Mouse (Mus musculus) limb, embryonic 10.5 days (tissue): ENCODE results near the gene Nfix. TPM values are rescaled to one million over a fixed set of nuclear protein-coding genes. Genes with fewer than 3 reads are reported as not detected.

Experiments
- DNase-seq: peaks from one replicate; pipeline ENCODE4 v3.0.0-alpha.2; 2017; ENCODE audit warnings: low spot score
- H3K27ac ChIP-seq: fragments of 300-500 bp; sonication (generic); 2 replicates; pipeline ENCODE4 v1.5.1; 2016; ENCODE audit warnings: mild to moderate bottlenecking
- H3K27me3 ChIP-seq: fragments of 300-500 bp; sonication (generic); 2 replicates; pipeline ENCODE4 v1.6.1; 2016; ENCODE audit warnings: low read depth, mild to moderate bottlenecking; ENCODE audit not compliant: poor library complexity, severe bottlenecking
- H3K36me3 ChIP-seq: fragments of 300-500 bp; sonication (generic); 2 replicates; pipeline ENCODE4 v1.6.1; 2016; ENCODE audit warnings: mild to moderate bottlenecking, moderate library complexity
- H3K4me1 ChIP-seq: fragments of 300-500 bp; sonication (generic); 2 replicates; pipeline ENCODE4 v1.6.1; 2016
- H3K4me3 ChIP-seq: fragments of 300-500 bp; sonication (generic); 2 replicates; pipeline ENCODE4 v1.5.1; 2016; ENCODE audit warnings: mild to moderate bottlenecking, moderate library complexity
- H3K9me3 ChIP-seq: fragments of 300-500 bp; sonication (generic); replicated peaks from 2 replicates; pipeline ENCODE4 v1.6.1; 2016; ENCODE audit warnings: mild to moderate bottlenecking
- WGBS: fragments of 180-500 bp; shearing (Covaris S2); methylation state at CpG from one replicate; pipeline ENCODE4 v1.1.7; 2016; 5-methylcytosine and 5-hydroxymethylcytosine counted together
- polyA plus RNA-seq: library from polyadenylated mRNA; unstranded; fragments of >200 nt; fragmentation: Nextera tagmentation; extraction: Ambion mirVana; gene quantifications from 2 replicates; pipeline ENCODE4 v1.2.1, GENCODE M21; 2016

Gene Nfix
- polyA plus RNA-seq, 1 experiment from 2014 or later, result 2.1 TPM

DNA sequence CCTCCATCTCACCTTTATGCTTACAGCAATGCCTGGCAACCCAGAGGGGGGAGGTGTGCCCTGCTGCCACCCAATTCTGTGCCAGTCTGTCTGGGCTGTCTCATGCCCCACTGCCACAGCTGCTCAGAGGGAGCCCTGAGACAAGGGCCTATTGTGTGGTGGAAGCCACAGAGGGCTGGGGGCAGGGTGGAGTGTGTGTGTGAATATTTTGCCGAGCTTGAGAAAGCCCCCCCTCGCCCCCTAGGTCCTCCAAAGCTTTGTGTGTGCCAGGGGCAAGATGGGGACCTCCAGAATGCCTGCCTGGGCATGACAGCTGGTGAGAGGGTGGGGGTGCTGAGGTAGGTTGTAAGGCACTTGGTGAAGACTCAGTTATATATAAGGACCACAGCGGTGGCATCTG is 71.7 kb downstream of the Nfix start:
- DNase-seq, result no peak
- peaks cover 12% of the 10 kb centered on the region; the same call in 1 of the 2 replicates for H3K36me3 ChIP-seq
- H3K27me3 ChIP-seq, result peaks cover 92% of the 10 kb centered on the region
- 86% methylated on average over 3 of the region's 3 CpGs for WGBS
- H3K4me1 ChIP-seq, result peaks cover 69% of the 10 kb centered on the region
- peak overlapping the region; percentile 47; the same call in 1 of the 2 replicates for H3K27ac ChIP-seq
- no peak overlapping the region for H3K4me3 ChIP-seq
- no peaks in the 10 kb centered on the region for H3K9me3 ChIP-seq

GRCm38 (mm10) chr8:84725941-84726259 is 74.2 kb downstream of the Nfix start:
- Histone ChIP-seq H3K36me3 (peaks cover 15% of the 10 kb centered on the region; the same call in 1 of the 2 replicates), H3K27ac (peak overlapping the region; percentile 97), H3K4me1 (peaks cover 77% of the 10 kb centered on the region), H3K27me3 (peaks cover 88% of the 10 kb centered on the region), H3K9me3 (no peaks in the 10 kb centered on the region), H3K4me3 (0 out of 2 replicates have a peak overlapping the region, but pooled peaks have one; percentile 42)
- WGBS, result 21% methylated on average over 3 of the region's 3 CpGs
- no peak for DNase-seq

GRCm38 (mm10) chr8:84725246-84725940 is 74.8 kb downstream of the Nfix start:
- Histone ChIP-seq H3K36me3 (peaks cover 15% of the 10 kb centered on the region; the same call in 1 of the 2 replicates), H3K27ac (peak overlapping the region; percentile 97), H3K4me3 (peak overlapping the region; percentile 42; the same call in 1 of the 2 replicates), H3K9me3 (no peaks in the 10 kb centered on the region), H3K27me3 (peaks cover 88% of the 10 kb centered on the region), H3K4me1 (peaks cover 77% of the 10 kb centered on the region)
- no peak for DNase-seq
- 59% methylated on average over 10 of the region's 10 CpGs for WGBS

GRCm38 (mm10) chr8:84724683-84725082 is 75.5 kb downstream of the Nfix start:
- Histone ChIP-seq H3K36me3 (peaks cover 15% of the 10 kb centered on the region; the same call in 1 of the 2 replicates), H3K4me3 (peak overlapping the region; percentile 42), H3K4me1 (peaks cover 79% of the 10 kb centered on the region), H3K27ac (peak overlapping the region; percentile 97), H3K27me3 (peaks cover 88% of the 10 kb centered on the region), H3K9me3 (no peaks in the 10 kb centered on the region)
- no peak for DNase-seq
- WGBS, result 48% methylated on average over 9 of the region's 9 CpGs

DNA sequence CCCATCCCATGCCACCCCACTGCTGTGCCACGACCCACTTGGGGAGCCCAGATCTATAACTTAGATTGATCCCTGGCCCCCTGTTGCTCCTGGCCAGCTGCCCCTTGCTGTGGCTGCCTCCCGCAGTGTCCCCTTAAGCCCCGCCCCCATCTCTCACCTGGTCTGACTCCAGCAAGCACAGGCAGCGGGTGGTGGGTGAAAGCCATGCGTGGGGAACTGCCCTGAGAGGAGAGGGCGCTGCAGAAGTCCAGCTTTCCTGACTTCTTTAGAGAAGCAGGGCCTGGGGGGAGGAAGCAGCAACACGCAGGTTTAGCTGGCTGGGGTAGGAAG is 76.6 kb downstream of the Nfix start:
- Histone ChIP-seq H3K9me3 (no peaks in the 10 kb centered on the region), H3K4me1 (peaks cover 88% of the 10 kb centered on the region), H3K36me3 (peaks cover 15% of the 10 kb centered on the region; the same call in 1 of the 2 replicates), H3K27ac (peak overlapping the region; percentile 97), H3K4me3 (peak overlapping the region; percentile 42), H3K27me3 (peaks cover 90% of the 10 kb centered on the region)
- WGBS, result 18% methylated on average over 7 of the region's 7 CpGs
- DNase-seq, result peak; percentile 69

- 17% methylated on average over 10 of the region's 10 CpGs for WGBS
- peaks cover 15% of the 10 kb centered on the region; the same call in 1 of the 2 replicates for H3K36me3 ChIP-seq
- no peaks in the 10 kb centered on the region for H3K9me3 ChIP-seq
- peaks cover 90% of the 10 kb centered on the region for H3K27me3 ChIP-seq
- peaks cover 85% of the 10 kb centered on the region for H3K4me1 ChIP-seq
- H3K27ac ChIP-seq, result peak within 1 kb of the TSS; percentile 97
- peak within 1 kb of the TSS; percentile 42 for H3K4me3 ChIP-seq
- peak; percentile 83 for DNase-seq
These were observed 77.1 kb downstream of the Nfix start, which contains the start of gene G430095P16Rik for GRCm38 (mm10) chr8:84722850-84723570. Gene G430095P16Rik, plus strand, starts transcription at chr8:84723007.

DNA sequence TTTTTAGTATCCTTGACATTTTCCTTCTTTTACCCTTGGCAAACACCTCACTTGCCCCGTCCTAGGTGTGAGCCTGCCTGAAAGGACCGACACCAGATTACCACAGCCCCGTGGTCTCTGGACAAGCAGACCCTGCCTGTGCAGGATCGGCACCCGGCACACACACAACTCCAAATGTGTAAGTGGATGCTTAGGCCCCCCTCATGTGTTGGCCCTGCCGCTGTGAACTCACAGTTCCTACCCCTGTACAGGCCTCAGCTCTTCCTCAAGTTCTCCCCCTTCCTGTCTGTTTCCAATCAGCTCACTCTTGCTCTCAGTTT is 77.7 kb downstream of the Nfix start:
- H3K27me3 ChIP-seq, result peaks cover 90% of the 10 kb centered on the region
- H3K4me3 ChIP-seq, result peak overlapping the region; percentile 42
- WGBS, result 47% methylated on average over 6 of the region's 6 CpGs
- DNase-seq, result no peak
- peaks cover 15% of the 10 kb centered on the region; the same call in 1 of the 2 replicates for H3K36me3 ChIP-seq
- H3K27ac ChIP-seq, result peak overlapping the region; percentile 97
- peaks cover 85% of the 10 kb centered on the region for H3K4me1 ChIP-seq
- H3K9me3 ChIP-seq, result no peaks in the 10 kb centered on the region

DNA sequence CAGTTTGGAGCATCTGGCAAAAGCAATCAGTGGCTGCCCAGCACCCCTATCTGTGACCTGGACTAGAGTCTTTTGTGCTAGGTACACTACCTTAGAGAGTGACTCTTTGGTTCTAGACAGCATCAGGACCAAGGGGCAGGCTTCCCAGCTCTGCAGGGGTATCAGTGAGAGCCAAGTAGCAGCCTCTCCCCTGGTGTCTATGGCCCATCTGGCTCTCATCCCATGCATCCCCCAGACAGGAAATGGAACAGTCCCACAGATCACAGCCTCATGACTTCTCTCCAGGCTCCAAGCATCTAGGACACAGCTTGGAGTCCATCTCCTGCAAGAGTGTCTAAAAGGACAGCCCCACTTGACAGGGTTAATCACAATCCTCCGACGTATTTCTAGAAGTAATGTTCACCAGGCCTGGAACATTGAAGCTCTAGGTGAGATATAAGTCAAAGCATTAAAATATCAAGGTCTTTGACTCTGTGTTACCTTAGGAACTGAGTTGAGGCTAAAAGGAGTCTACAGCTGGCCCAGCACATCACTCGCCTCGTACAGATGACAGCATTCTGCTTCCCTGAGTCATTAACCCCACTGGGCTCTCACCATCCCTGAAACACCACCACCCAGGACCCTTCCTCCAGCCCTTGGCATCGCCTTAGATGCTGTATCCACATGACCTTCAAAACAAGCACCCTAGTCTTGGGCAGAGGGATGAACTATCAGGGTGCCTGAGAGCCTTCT is 81.0 kb downstream of the Nfix start:
- peak overlapping the region; percentile 97 for H3K27ac ChIP-seq
- 0 out of 2 replicates have a peak, but pooled peaks cover 3% of the 10 kb centered on the region for H3K36me3 ChIP-seq
- no peak for DNase-seq
- 79% methylated on average over 5 of the region's 5 CpGs for WGBS
- H3K4me3 ChIP-seq, result no peak overlapping the region
- H3K27me3 ChIP-seq, result peaks cover 96% of the 10 kb centered on the region
- peaks cover 87% of the 10 kb centered on the region for H3K4me1 ChIP-seq
- no peaks in the 10 kb centered on the region for H3K9me3 ChIP-seq

DNA sequence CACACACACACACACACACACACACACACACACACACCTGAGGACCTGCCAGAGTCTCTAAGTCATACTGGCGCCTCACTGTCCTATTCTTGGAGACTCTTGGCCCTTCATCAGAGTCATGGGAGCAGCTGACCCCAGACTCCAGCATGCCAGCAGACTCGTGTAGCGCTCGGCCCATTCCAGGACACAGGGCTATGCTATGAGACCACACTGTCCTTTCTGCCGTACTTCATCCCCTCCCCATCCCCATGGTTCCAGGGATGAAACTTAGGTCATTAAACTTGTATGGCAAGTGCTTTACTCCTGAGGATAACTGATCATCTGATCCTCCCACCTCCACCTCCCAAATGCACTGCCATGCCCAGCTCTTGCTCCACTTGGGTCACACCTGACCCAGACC is 81.7 kb downstream of the Nfix start:
- 86% methylated on average over 5 of the region's 5 CpGs for WGBS
- peaks cover 96% of the 10 kb centered on the region for H3K27me3 ChIP-seq
- H3K4me1 ChIP-seq, result peaks cover 87% of the 10 kb centered on the region
- H3K27ac ChIP-seq, result peak overlapping the region; percentile 97
- no peak overlapping the region for H3K4me3 ChIP-seq
- 0 out of 2 replicates have a peak, but pooled peaks cover 3% of the 10 kb centered on the region for H3K36me3 ChIP-seq
- H3K9me3 ChIP-seq, result no peaks in the 10 kb centered on the region
- no peak for DNase-seq

GRCm38 (mm10) chr8:84716790-84717189 is 83.4 kb downstream of the Nfix start:
- WGBS, result 79% methylated on average over 11 of the region's 11 CpGs
- no peaks in the 10 kb centered on the region for H3K9me3 ChIP-seq
- H3K36me3 ChIP-seq, result no peaks in the 10 kb centered on the region
- no peak overlapping the region for H3K4me3 ChIP-seq
- peaks cover 87% of the 10 kb centered on the region for H3K4me1 ChIP-seq
- H3K27me3 ChIP-seq, result peaks cover 100% of the 10 kb centered on the region
- peak; percentile 49 for DNase-seq
- H3K27ac ChIP-seq, result peak overlapping the region; percentile 83

DNA sequence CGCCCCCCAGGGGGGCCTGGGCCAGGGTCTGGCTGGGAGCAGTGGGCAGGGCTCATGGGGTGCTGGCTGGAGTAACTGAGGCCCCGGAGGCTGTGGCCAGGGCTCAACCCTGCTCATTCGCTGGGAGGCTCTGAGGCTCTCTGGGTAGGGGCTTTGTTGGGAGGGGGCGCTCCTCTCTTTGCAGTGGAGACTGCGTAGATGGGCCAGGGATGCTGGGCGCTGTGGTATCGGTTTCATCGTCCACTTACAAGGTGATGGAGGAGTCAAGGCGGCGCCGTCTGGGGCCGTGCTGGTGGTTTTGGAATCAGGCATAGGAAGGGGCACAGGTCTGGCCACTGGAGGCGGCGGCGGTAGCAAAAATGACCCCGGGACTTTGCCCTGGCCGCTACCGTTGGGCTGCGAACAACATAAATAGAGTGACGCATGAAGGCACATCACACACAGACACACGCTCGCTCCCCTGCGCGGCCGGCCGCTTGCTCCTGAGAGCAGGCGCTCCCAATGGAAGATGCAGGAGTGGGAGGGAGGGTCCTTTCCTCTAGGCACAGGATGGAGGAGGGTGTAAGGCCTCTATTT is 84.2 kb downstream of the Nfix start:
- H3K4me1 ChIP-seq, result peaks cover 87% of the 10 kb centered on the region
- peak overlapping the region; percentile 39 for H3K4me3 ChIP-seq
- peaks cover 100% of the 10 kb centered on the region for H3K27me3 ChIP-seq
- peak overlapping the region; percentile 83 for H3K27ac ChIP-seq
- peak; percentile 64 for DNase-seq
- no peaks in the 10 kb centered on the region for H3K9me3 ChIP-seq
- H3K36me3 ChIP-seq, result no peaks in the 10 kb centered on the region
- 4% methylated on average over 27 of the region's 27 CpGs for WGBS

DNA sequence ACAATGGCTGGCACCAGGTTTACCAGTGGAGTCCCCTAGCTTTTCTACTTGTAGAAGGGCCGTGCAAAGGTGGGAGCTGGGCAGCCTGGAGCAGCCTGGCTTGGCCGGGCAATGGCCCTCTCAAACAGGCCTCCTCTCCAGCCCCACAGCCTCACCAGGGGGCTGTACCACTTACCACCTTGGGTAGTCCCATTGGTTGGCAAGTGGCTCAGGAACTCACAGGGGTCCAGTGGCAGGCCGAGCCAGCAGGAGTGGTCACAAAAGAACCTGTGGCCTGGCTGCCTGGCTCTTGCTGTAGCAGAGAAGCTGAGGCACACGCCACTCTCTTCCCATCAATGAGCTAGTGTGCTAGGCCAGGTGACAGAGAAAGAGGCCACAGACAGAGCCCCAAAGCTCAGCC is 86.0 kb downstream of the Nfix start:
- no peak for DNase-seq
- Histone ChIP-seq H3K4me3 (no peak overlapping the region), H3K27ac (peak overlapping the region; percentile 89), H3K36me3 (no peaks in the 10 kb centered on the region), H3K4me1 (peaks cover 81% of the 10 kb centered on the region), H3K27me3 (peaks cover 100% of the 10 kb centered on the region), H3K9me3 (no peaks in the 10 kb centered on the region)
- WGBS, result 46% methylated on average over 4 of the region's 4 CpGs
